Mouse (Mus musculus) CH12.LX (cell line): Measurements from ENCODE around the gene Hdac9. TPM values are rescaled to one million over a fixed set of nuclear protein-coding genes. Genes with fewer than 3 reads are reported as not detected.

Experiments used
- DNase-seq: peaks from one replicate; pipeline ENCODE4 v3.0.0-alpha.2; 2013; ENCODE audit errors: extremely low read depth
- H3K27ac ChIP-seq: 2 replicates; pipeline ENCODE4 v1.5.1; 2012; ENCODE audit warnings: low read depth, mild to moderate bottlenecking, control low read depth, moderate library complexity; ENCODE audit not compliant: insufficient read depth
- H3K27me3 ChIP-seq: replicated peaks from 2 replicates; pipeline ENCODE3; 2012; ENCODE audit warnings: inconsistent platforms
- H3K36me3 ChIP-seq, 2 experiments: replicated peaks in 1 of 2; 2 replicates each; pipeline versions ENCODE3 to v1.6.1; 2012; ENCODE audit warnings: inconsistent platforms in 1 of 2, low read length in 1 of 2, mild to moderate bottlenecking in 1 of 2, mixed read lengths in 1 of 2, moderate library complexity in 1 of 2; ENCODE audit not compliant: control insufficient read depth in 1 of 2, insufficient read depth in 1 of 2
- H3K4me1 ChIP-seq, 2 experiments: 2 replicates each; pipeline ENCODE4 v1.6.1; 2012; ENCODE audit warnings: inconsistent platforms in 1 of 2, moderate library complexity in 1 of 2; ENCODE audit not compliant: insufficient read depth in 2 of 2, control insufficient read depth in 1 of 2
- H3K4me2 ChIP-seq: 2 replicates; pipeline ENCODE4 v1.6.1; 2012; ENCODE audit warnings: low read depth, mild to moderate bottlenecking, control low read depth; ENCODE audit not compliant: poor library complexity, insufficient read depth, severe bottlenecking
- H3K4me3 ChIP-seq, 3 experiments: fragments of 150-350 bp in 1 of 3; sonication (generic) in 1 of 3; replicated peaks in 1 of 3; 2 replicates each; pipeline versions ENCODE3 to v1.5.1; 2011 to 2012; ENCODE audit warnings: low read depth in 2 of 3, low read length in 2 of 3, mild to moderate bottlenecking in 2 of 3, moderate library complexity in 2 of 3, control low read depth in 1 of 3, improper control_type of control experiment in 1 of 3, inconsistent platforms in 1 of 3, mixed read lengths in 1 of 3; ENCODE audit not compliant: poor library complexity in 1 of 3
- H3K79me2 ChIP-seq: replicated peaks from 2 replicates; pipeline ENCODE4 v1.6.1; 2012; ENCODE audit warnings: mild to moderate bottlenecking, moderate library complexity; ENCODE audit not compliant: control insufficient read depth, poor library complexity, insufficient read depth, severe bottlenecking; ENCODE audit errors: extremely low read depth
- H3K9ac ChIP-seq: 2 replicates; pipeline ENCODE4 v1.6.1; 2012; ENCODE audit warnings: low read depth, mild to moderate bottlenecking, control low read depth, moderate library complexity; ENCODE audit not compliant: insufficient read depth
- H3K9me3 ChIP-seq: replicated peaks from 2 replicates; pipeline ENCODE3; 2012; ENCODE audit warnings: low read length, inconsistent platforms, mixed read lengths
- CHD1 ChIP-seq: IDR thresholded peaks from 2 replicates; pipeline ENCODE4 v1.6.1; 2012; ENCODE audit warnings: low read depth, low read length, improper control_type of control experiment, inconsistent platforms
- CTCF ChIP-seq, 2 experiments: IDR thresholded peaks in 1 of 2; conservative IDR thresholded peaks in 1 of 2; 2 replicates each; pipeline ENCODE4 v1.5.1; 2011 to 2012; ENCODE audit warnings: low read depth in 2 of 2, low read length in 2 of 2, improper control_type of control experiment in 1 of 2, inconsistent platforms in 1 of 2, mild to moderate bottlenecking in 1 of 2, moderate library complexity in 1 of 2
- ELF1 ChIP-seq: IDR thresholded peaks from 2 replicates; pipeline ENCODE4 v1.6.1; 2014; ENCODE audit warnings: low read depth, mild to moderate bottlenecking, inconsistent platforms, low read length, improper control_type of control experiment
- JUND ChIP-seq: conservative IDR thresholded peaks from 2 replicates; pipeline ENCODE4 v1.6.1; 2011; ENCODE audit warnings: low read depth, low read length, improper control_type of control experiment
- KAT2A ChIP-seq: IDR thresholded peaks from 2 replicates; pipeline ENCODE4 v1.6.1; 2012; ENCODE audit warnings: low read length, improper control_type of control experiment, inconsistent platforms; ENCODE audit not compliant: insufficient replicate concordance
- MAFK ChIP-seq: IDR thresholded peaks from 2 replicates; pipeline ENCODE4 v1.6.1; 2011; ENCODE audit warnings: low read length, improper control_type of control experiment; ENCODE audit not compliant: insufficient replicate concordance
- MEF2A ChIP-seq: IDR thresholded peaks from 2 replicates; pipeline ENCODE4 v1.6.1; 2014; ENCODE audit warnings: low read depth, mild to moderate bottlenecking, inconsistent platforms, low read length, improper control_type of control experiment, borderline replicate concordance
- NELFE ChIP-seq: IDR thresholded peaks from 2 replicates; pipeline ENCODE4 v1.6.1; 2011; ENCODE audit warnings: low read depth, low read length, improper control_type of control experiment
- RAD21 ChIP-seq: IDR thresholded peaks from 2 replicates; pipeline ENCODE4 v1.6.1; 2011; ENCODE audit warnings: low read depth, mild to moderate bottlenecking, low read length, improper control_type of control experiment, moderate library complexity
- SMC3 ChIP-seq: IDR thresholded peaks from 2 replicates; pipeline ENCODE4 v1.6.1; 2011; ENCODE audit warnings: low read depth, low read length, improper control_type of control experiment
- TBP ChIP-seq: conservative IDR thresholded peaks from 2 replicates; pipeline ENCODE4 v1.6.1; 2011; ENCODE audit warnings: low read depth, low read length, improper control_type of control experiment
- TCF12 ChIP-seq: IDR thresholded peaks from 2 replicates; pipeline ENCODE4 v1.6.1; 2014; ENCODE audit warnings: low read depth, mild to moderate bottlenecking, inconsistent platforms, low read length, improper control_type of control experiment
- ZC3H11A ChIP-seq: IDR thresholded peaks from 2 replicates; pipeline ENCODE4 v1.6.1; 2012; ENCODE audit warnings: low read depth, mild to moderate bottlenecking, inconsistent platforms, low read length, improper control_type of control experiment
- ZNF384 ChIP-seq: IDR thresholded peaks from 2 replicates; pipeline ENCODE4 v1.6.1; 2012; ENCODE audit warnings: low read depth, low read length, improper control_type of control experiment, inconsistent platforms
- dilution Hi-C: fragments of 300-500 bp; cut with MboI; formaldehyde crosslinking; loops from 2 replicates; pipeline ENCODE4 v1.14.3; 2020; ENCODE audit warnings: low sequenced_read_pairs; ENCODE audit not compliant: extremely low pct_unique_long_range_greater_than_20kb, extremely low pct_ligation_motif_present
- in situ Hi-C: fragments of 300-500 bp; cut with MboI; formaldehyde crosslinking; loops from 3 replicates; pipeline ENCODE4 v1.14.3; 2019; ENCODE audit warnings: low sequenced_read_pairs, low pct_ligation_motif_present, low pct_unique_long_range_greater_than_20kb, mixed read lengths
- polyA plus RNA-seq: library from polyadenylated mRNA; unstranded; fragments of >175 nt; gene quantifications from 2 replicates; pipeline ENCODE4 v1.2.1, GENCODE M21; 2012; ENCODE audit warnings: low read depth; ENCODE audit not compliant: insufficient read length
- total RNA-seq, 2 experiments: library from RNA; depleted of rRNA; stranded (reverse); fragments of 300-350 nt in 1 of 2; fragments of >200 nt in 1 of 2; gene quantifications; 2 replicates each; pipeline ENCODE4 v1.2.3; 2012 to 2014

The Hdac9 gene
- total and polyA plus RNA-seq, 3 experiments: 0.04 to 0.38 (median 0.17) TPM

- dilution Hi-C loops: no loop called here
- in situ Hi-C loops: loop anchor here (10.0 to 25.0 kb wide), 2 partner anchors 351 to 523 kb away; no protein-coding TSS in a partner anchor
- DNase-seq: peak; percentile 12
- no peaks in the 10 kb centered on the region for H3K79me2 ChIP-seq
- no peaks in the 10 kb centered on the region for H3K9me3 ChIP-seq
- no peak overlapping the region for H3K9ac ChIP-seq
- no peaks in the 10 kb centered on the region for H3K27me3 ChIP-seq
- no peaks in the 10 kb centered on the region for H3K36me3 ChIP-seq
- H3K27ac ChIP-seq: no peak overlapping the region
- no peaks in the 10 kb centered on the region for H3K4me1 ChIP-seq
- no peak overlapping the region for H3K4me2 ChIP-seq
- TF ChIP-seq SMC3: peak; percentile 44
- peak; percentile 40 for TF ChIP-seq RAD21
- no peak for TF ChIP-seq NELFE
- no peak for TF ChIP-seq MAFK
- no peak for TF ChIP-seq TCF12
- peak in 1 of 2 experiments; percentile 49; a peak in 2 of 4 replicates for TF ChIP-seq CTCF (conservative IDR thresholded peaks at IDR 0.05 in 1 of 2, IDR thresholded peaks at IDR 0.05 in 1 of 2; ENCODE audit: low read depth in 2 of 2, low read length in 2 of 2)
- no peak for TF ChIP-seq ZC3H11A
- TF ChIP-seq, all 38 proteins: peak for 3
- no peak overlapping the region for H3K4me3 ChIP-seq
Observed at GRCm38 (mm10) chr12:34661378-34661777, 255.5 kb downstream of the Hdac9 start.

GRCm38 (mm10) chr12:34660027-34660426 is 256.9 kb downstream of the Hdac9 start:
- Histone ChIP-seq H3K27me3 (no peaks in the 10 kb centered on the region), H3K9me3 (no peaks in the 10 kb centered on the region), H3K79me2 (no peaks in the 10 kb centered on the region), H3K4me1 (no peaks in the 10 kb centered on the region), H3K4me3 (no peak overlapping the region), H3K9ac (no peak overlapping the region), H3K4me2 (no peak overlapping the region), H3K36me3 (no peaks in the 10 kb centered on the region), H3K27ac (no peak overlapping the region)
- DNase-seq: no peak
- TF ChIP-seq CHD1: no peak
- dilution Hi-C loops: no loop called here
- in situ Hi-C loops: loop anchor here (10.0 to 25.0 kb wide), 2 partner anchors 352 to 525 kb away; no protein-coding TSS in a partner anchor

GRCm38 (mm10) chr12:34658568-34658967 is 258.3 kb downstream of the Hdac9 start:
- dilution Hi-C loops: no loop called here
- TF ChIP-seq MEF2A (no peak), ELF1 (no peak), TBP (no peak), KAT2A (no peak), CHD1 (no peak), MAFK (no peak), ZC3H11A (no peak), JUND (no peak), ZNF384 (no peak)
- in situ Hi-C loops: loop anchor here (25.0 kb wide), 1 partner anchor 354 kb away; no protein-coding TSS in a partner anchor

More at GRCm38 (mm10) chr12:34658568-34658967, 258.3 kb downstream of the Hdac9 start:
- no peaks in the 10 kb centered on the region for H3K9me3 ChIP-seq
- no peaks in the 10 kb centered on the region for H3K27me3 ChIP-seq
- no peaks in the 10 kb centered on the region for H3K4me1 ChIP-seq
- H3K79me2 ChIP-seq: no peaks in the 10 kb centered on the region
- H3K36me3 ChIP-seq: no peaks in the 10 kb centered on the region
- H3K9ac ChIP-seq: no peak overlapping the region
- no peak for DNase-seq
- H3K4me2 ChIP-seq: no peak overlapping the region
- H3K27ac ChIP-seq: no peak overlapping the region
- no peak overlapping the region for H3K4me3 ChIP-seq
